Mouse (Mus musculus) brain, embryonic 14.5 days (tissue): ENCODE measurements at regions not wholly inside any gene's neighbourhood (a gene's known extent, or its start where the extent isn't known, plus 50 kb on each side); places are given as distances from the start of the nearest gene placed in this dataset.

Experiments used
- CTCF ChIP-seq: fragments of 200-500 bp; IDR thresholded peaks from 2 replicates; pipeline ENCODE4 v1.5.1; 2012; ENCODE audit warnings: inconsistent platforms, mild to moderate bottlenecking, moderate library complexity, borderline replicate concordance; ENCODE audit not compliant: insufficient read depth, insufficient read length; ENCODE audit errors: extremely low read depth
- POLR2A ChIP-seq: fragments of 200-500 bp; IDR thresholded peaks from 2 replicates; pipeline ENCODE4 v1.6.1; 2012; ENCODE audit warnings: mild to moderate bottlenecking, inconsistent platforms, borderline replicate concordance; ENCODE audit not compliant: poor library complexity, insufficient read depth, insufficient read length, severe bottlenecking; ENCODE audit errors: extremely low read depth

DNA sequence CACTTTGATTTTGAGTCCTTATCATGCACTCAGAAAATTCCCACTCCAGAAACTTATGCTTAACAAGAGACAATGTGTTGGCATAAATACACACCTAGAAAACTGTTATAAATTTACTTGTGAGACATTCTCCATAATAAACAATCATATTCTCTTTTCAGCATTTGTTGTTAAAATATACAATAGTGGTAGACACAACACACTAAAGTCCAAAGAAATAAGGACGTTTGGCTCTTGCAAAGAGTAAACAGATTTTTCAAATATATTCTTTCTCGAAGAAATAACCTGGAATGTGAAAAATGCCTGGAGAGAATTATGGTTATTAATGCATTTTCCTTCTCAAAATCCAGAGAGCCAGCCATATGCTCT lies 91.8 kb upstream of the Ddit4l start:
- TF ChIP-seq CTCF (no peak), POLR2A (no peak)
